ENCODE assay signal across 23 mouse cellular contexts in genomic region chr9:110895507-110895906, GRCm38 (mm10). TPM values are rescaled to one million over a fixed set of nuclear protein-coding genes. Genes with fewer than 3 reads are reported as not detected.
DNase-seq lines count a peak whose midpoint lies in the region; ATAC-seq and TF ChIP-seq lines count a peak whose summit lies in the region.
"Had no signal": no experiment of that assay in that cellular context is flagged by ENCODE, and none has a peak within 500 bp of the region (broad histone marks: within the 10 kb centered on the region; RNA-seq: fewer than 3 reads in every experiment).

No protein-coding gene starts in this region.

- no peaks in the 10 kb centered on the region for H3K27me3 ChIP-seq in kidney, embryonic 15.5 days
- no peaks in the 10 kb centered on the region for H3K27me3 ChIP-seq in thymus, adult 2 months (ENCODE audit: control insufficient read depth, insufficient read depth, low read length)
- H3K27me3 ChIP-seq: embryonic facial prominence, embryonic 15.5 days had no signal

- no peaks in the 10 kb centered on the region for H3K9me3 ChIP-seq in kidney, embryonic 15.5 days (replicated peaks)
- H3K9me3 ChIP-seq: embryonic facial prominence, embryonic 15.5 days; G1E; midbrain, embryonic 13.5 days had no signal

- peaks cover 29% of the 10 kb centered on the region for H3K4me1 ChIP-seq in kidney, embryonic 15.5 days
- peaks cover 87% of the 10 kb centered on the region for H3K4me1 ChIP-seq in thymus, adult 2 months (replicated peaks; ENCODE audit: control insufficient read depth, insufficient read depth, low read length)

- WGBS in kidney, embryonic 15.5 days, result 34% methylated on average over 5 of the region's 5 CpGs
- WGBS in thymus, adult 2 months, result 31% methylated on average over 5 of the region's 5 CpGs

- no peak overlapping the region for H3K27ac ChIP-seq in kidney, embryonic 15.5 days
- peak overlapping the region; percentile 96 for H3K27ac ChIP-seq in thymus, adult 2 months (ENCODE audit: control insufficient read depth, insufficient read depth, low read length)
- H3K27ac ChIP-seq: embryonic facial prominence, embryonic 15.5 days; hindbrain, embryonic 14.5 days; midbrain, embryonic 13.5 days had no signal

- no peak overlapping the region for H3K9ac ChIP-seq in kidney, embryonic 15.5 days
- H3K9ac ChIP-seq: embryonic facial prominence, embryonic 15.5 days; hindbrain, embryonic 14.5 days had no signal

- H3K4me2 ChIP-seq in kidney, embryonic 15.5 days, result peak overlapping the region; percentile 47; the same call in 1 of the 2 replicates
- H3K4me2 ChIP-seq: embryonic facial prominence, embryonic 15.5 days had no signal

- no peak for DNase-seq in kidney, postnatal 36 days
- DNase-seq in CD8-positive naive resting alpha-beta T cell, adult 2 months (ENCODE audit: low read depth in 2 of 2, low spot score in 2 of 2), result peak; percentile 54 to 70
- DNase-seq in T-cell, adult 2 months (ENCODE audit: low spot score), result peak; percentile 63
- peak; percentile 85 for DNase-seq in thymus, adult 2 months
- no peak for DNase-seq in heart, postnatal 4 days
- DNase-seq in natural killer cell, adult 2 months (ENCODE audit: low spot score in 2 of 2), result no peak
- DNase-seq in left cerebral cortex, postnatal 10 days (ENCODE audit: extremely low spot score in 1 of 2, low spot score in 2 of 2), result no peak
- DNase-seq: cerebellum, adult 18-20 months; kidney, adult 8-10 months; lung, postnatal 4 days had no signal

- intact Hi-C loops in left cerebral cortex, postnatal 10 days (cut with DNase I), result no loop called here

- H3K36me3 ChIP-seq in kidney, embryonic 15.5 days, result peaks cover 3% of the 10 kb centered on the region; the same call in 1 of the 2 replicates
- peaks cover 13% of the 10 kb centered on the region for H3K36me3 ChIP-seq in thymus, adult 2 months (ENCODE audit: control insufficient read depth, insufficient read depth, low read length)
- H3K36me3 ChIP-seq: G1E; midbrain, embryonic 13.5 days had no signal

- H3K4me3 ChIP-seq in kidney, embryonic 15.5 days (replicated peaks), result no peak overlapping the region
- H3K4me3 ChIP-seq in thymus, adult 2 months (ENCODE audit: control insufficient read depth, insufficient read depth, low read length), result peak overlapping the region; percentile 22; the same call in 1 of the 2 replicates
- H3K4me3 ChIP-seq: embryonic facial prominence, embryonic 15.5 days; midbrain, embryonic 13.5 days had no signal

- peak; percentile 59; the same call in 1 of the 2 replicates for TF ChIP-seq CTCF in thymus, adult 2 months (IDR thresholded peaks at IDR 0.05; ENCODE audit: borderline replicate concordance, control insufficient read depth, extremely low read depth, insufficient read depth, low read length, poor library complexity)

- TF ChIP-seq POLR2A in thymus, adult 2 months (IDR thresholded peaks at IDR 0.05; ENCODE audit: control insufficient read depth, extremely low read depth, insufficient read depth, low read length, poor library complexity), result no peak

- no peak; the same call in none of the 2 replicates for ATAC-seq in kidney, embryonic 15.5 days (replicated peaks; ENCODE audit: low FRiP score)

RNA-seq across cellular contexts. Expression of gene Tmie, which starts 15.6 kb away (rescaled TPM):
- 1.3 and 1.8 TPM in 2 replicates for polyA plus RNA-seq in kidney, embryonic 15.5 days (2015; fragmentation: Nextera tagmentation; extraction: Ambion mirVana)
- polyA plus RNA-seq in thymus, adult 2 months (2012; rRNA removed), result 11.3 and 12.3 TPM in 2 replicates
- under 1 TPM; 0.43 to 0.45 TPM for total RNA-seq in heart, postnatal 4 days (2021)
- total RNA-seq in left cerebral cortex, postnatal 10 days (2021), result 1 to 10 TPM; 4.7 to 5.5 TPM
- total RNA-seq: granulocyte monocyte progenitor cell, adult 5-6 weeks had no signal
- polyA plus RNA-seq: G1E had no signal

RNA-seq across cellular contexts. Expression of gene Als2cl, which starts 15.8 kb away (rescaled TPM):
- 4.1 and 5.3 TPM in 2 replicates for polyA plus RNA-seq in kidney, embryonic 15.5 days (2015; fragmentation: Nextera tagmentation; extraction: Ambion mirVana)
- 142 and 145 TPM in 2 replicates for polyA plus RNA-seq in thymus, adult 2 months (2012; rRNA removed)
- total RNA-seq in heart, postnatal 4 days (2021), result 10 to 100 TPM; 14.4 to 16.3 TPM
- total RNA-seq in left cerebral cortex, postnatal 10 days (2021), result 1 to 10 TPM; 7.8 to 8.4 TPM
- total RNA-seq: G1E; granulocyte monocyte progenitor cell, adult 5-6 weeks had no signal
- polyA plus RNA-seq: G1E had no signal

RNA-seq across cellular contexts. Expression of gene Fam240a, which starts 21.2 kb away (rescaled TPM):
- not detected in 2 replicates for polyA plus RNA-seq in kidney, embryonic 15.5 days (2015; fragmentation: Nextera tagmentation; extraction: Ambion mirVana)
- 0.74 and 1.7 TPM in 2 replicates for polyA plus RNA-seq in thymus, adult 2 months (2012; rRNA removed)
- not detected for total RNA-seq in heart, postnatal 4 days (2021)
- not detected for total RNA-seq in left cerebral cortex, postnatal 10 days (2021)
- total RNA-seq: common myeloid progenitor, adult 5-6 weeks; G1E; granulocyte monocyte progenitor cell, adult 5-6 weeks; layer of hippocampus, postnatal 25 days had no signal
- polyA plus RNA-seq: embryonic facial prominence, embryonic 15.5 days; forebrain, embryonic 16.5 days; G1E; heart, embryonic 16.5 days; hindbrain, embryonic 14.5 days; limb, embryonic 11.5 days; liver, embryonic 16.5 days; midbrain, embryonic 13.5 days; neural tube, embryonic 11.5 days had no signal

RNA-seq across cellular contexts. Expression of gene Prss50, which starts 37.7 kb away (rescaled TPM):
- 0.40 and 0.90 TPM in 2 replicates for polyA plus RNA-seq in kidney, embryonic 15.5 days (2015; fragmentation: Nextera tagmentation; extraction: Ambion mirVana)
- polyA plus RNA-seq in thymus, adult 2 months (2012; rRNA removed), result 0.19 and 0.22 TPM in 2 replicates
- not detected for total RNA-seq in heart, postnatal 4 days (2021)
- total RNA-seq in left cerebral cortex, postnatal 10 days (2021), result under 1 TPM in 1 of 2 experiments, not detected in 1; 0.58 TPM
- total RNA-seq: G1E; granulocyte monocyte progenitor cell, adult 5-6 weeks had no signal
- polyA plus RNA-seq: G1E; heart, embryonic 16.5 days; neural tube, embryonic 11.5 days had no signal

RNA-seq across cellular contexts. Expression of gene Tdgf1, which starts 50.5 kb away (rescaled TPM):
- not detected in 2 replicates for polyA plus RNA-seq in kidney, embryonic 15.5 days (2015; fragmentation: Nextera tagmentation; extraction: Ambion mirVana)
- 0.47 and 0.66 TPM in 2 replicates for polyA plus RNA-seq in thymus, adult 2 months (2012; rRNA removed)
- total RNA-seq in heart, postnatal 4 days (2021), result not detected
- total RNA-seq in left cerebral cortex, postnatal 10 days (2021), result under 1 TPM in 1 of 2 experiments, not detected in 1; 0.39 TPM
- total RNA-seq: common myeloid progenitor, adult 5-6 weeks; granulocyte monocyte progenitor cell, adult 5-6 weeks had no signal
- polyA plus RNA-seq: forebrain, embryonic 16.5 days; G1E; heart, embryonic 16.5 days; limb, embryonic 11.5 days; liver, embryonic 16.5 days; midbrain, embryonic 13.5 days; neural tube, embryonic 11.5 days had no signal

Comparison
In these comparisons a context has a peak if more than half of its experiments do, and no peak if none do; other contexts are left out.
1. DNase-seq: peak in CD8-positive naive resting alpha-beta T cell, adult 2 months (2 of 2), T-cell, adult 2 months (single experiment) and thymus, adult 2 months (single experiment); none in kidney, postnatal 36 days (0 of 2), heart, postnatal 4 days (single experiment), natural killer cell, adult 2 months (0 of 2) and left cerebral cortex, postnatal 10 days (0 of 2).